Mouse (Mus musculus): ENCODE measurements around the gene Rsad1.

DNA sequence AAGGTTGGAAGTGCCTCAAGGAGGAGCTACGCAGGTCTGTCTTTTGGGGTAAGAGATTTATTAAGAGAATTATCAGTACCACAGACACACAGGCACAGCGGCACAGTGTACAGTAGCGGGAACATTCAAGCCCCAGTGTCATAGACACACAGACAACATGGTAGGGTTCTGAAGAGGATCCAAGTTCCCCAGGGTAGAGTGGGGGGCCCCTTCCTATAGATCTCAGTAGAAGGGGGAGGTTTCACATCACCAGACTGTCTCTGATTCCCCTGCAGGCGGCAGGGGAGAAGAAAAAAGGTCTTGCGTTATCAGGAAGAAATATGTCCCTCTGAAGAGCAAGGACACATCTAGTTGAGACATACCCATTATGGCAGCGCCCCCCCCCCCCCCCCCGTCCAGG lies 9.3 kb downstream of the Rsad1 start:
- TF ChIP-seq CTCF (IDR thresholded peaks at IDR 0.05; ENCODE audit: low read depth, low read length) (no peak), EP300 (IDR thresholded peaks at IDR 0.05; ENCODE audit: insufficient read depth, low read depth, low read length) (no peak)
